Mouse (Mus musculus): Measurements from ENCODE around the gene Gm12169.
"Not testable (repeated sequence)": the region's sequence is repeated elsewhere in the genome, so short reads cannot be mapped to it uniquely, and the experiment has no call there.

The Gm12169 gene

GRCm38 (mm10) chr11:46523912-46524311 lies at the start of gene Gm12169:
Gene Gm12169, plus strand, starts transcription at chr11:46524212.
- TF ChIP-seq POU5F1 (IDR thresholded peaks at IDR 0.05; ENCODE audit: borderline replicate concordance, low read length) (no peak), CTCF (conservative IDR thresholded peaks at IDR 0.05; ENCODE audit: low read length) (no peak), NANOG (IDR thresholded peaks at IDR 0.05; ENCODE audit: borderline replicate concordance, low read length) (no peak)
- no peaks in the 10 kb centered on the region for H3K27me3 ChIP-seq (ENCODE audit: insufficient read depth, low read length)
- H3K36me3 ChIP-seq (ENCODE audit: insufficient read depth, low read length): no peaks in the 10 kb centered on the region
- H3K4me3 ChIP-seq (replicated peaks; ENCODE audit: low read length): no peak within 1 kb of the TSS
- no peaks in the 10 kb centered on the region for H3K9me3 ChIP-seq (ENCODE audit: low read length)
- H3K4me1 ChIP-seq (replicated peaks; ENCODE audit: low read depth, low read length): peaks cover 22% of the 10 kb centered on the region

GRCm38 (mm10) chr11:46474220-46474619 lies 49.8 kb upstream of the Gm12169 start:
- TF ChIP-seq POU5F1 (IDR thresholded peaks at IDR 0.05; ENCODE audit: borderline replicate concordance, low read length) (no peak), NANOG (IDR thresholded peaks at IDR 0.05; ENCODE audit: borderline replicate concordance, low read length) (no peak), CTCF (conservative IDR thresholded peaks at IDR 0.05; ENCODE audit: low read length) (no peak)
- H3K36me3 ChIP-seq (ENCODE audit: insufficient read depth, low read length): no peaks in the 10 kb centered on the region
- H3K4me3 ChIP-seq (replicated peaks; ENCODE audit: low read length): no peak overlapping the region
- no peaks in the 10 kb centered on the region for H3K27me3 ChIP-seq (ENCODE audit: insufficient read depth, low read length)
- H3K9me3 ChIP-seq (ENCODE audit: low read length): peaks cover 13% of the 10 kb centered on the region
- H3K4me1 ChIP-seq (replicated peaks; ENCODE audit: low read depth, low read length): no peaks in the 10 kb centered on the region

GRCm38 (mm10) chr11:46479311-46479710 lies 44.7 kb upstream of the Gm12169 start:
- no peaks in the 10 kb centered on the region for H3K4me1 ChIP-seq (replicated peaks; ENCODE audit: low read depth, low read length)
- TF ChIP-seq CTCF (conservative IDR thresholded peaks at IDR 0.05; ENCODE audit: low read length): no peak
- no peak overlapping the region for H3K4me3 ChIP-seq (replicated peaks; ENCODE audit: low read length)
- H3K36me3 ChIP-seq (ENCODE audit: insufficient read depth, low read length): no peaks in the 10 kb centered on the region
- no peaks in the 10 kb centered on the region for H3K27me3 ChIP-seq (ENCODE audit: insufficient read depth, low read length)
- H3K9me3 ChIP-seq (ENCODE audit: low read length): peaks cover 19% of the 10 kb centered on the region

DNA sequence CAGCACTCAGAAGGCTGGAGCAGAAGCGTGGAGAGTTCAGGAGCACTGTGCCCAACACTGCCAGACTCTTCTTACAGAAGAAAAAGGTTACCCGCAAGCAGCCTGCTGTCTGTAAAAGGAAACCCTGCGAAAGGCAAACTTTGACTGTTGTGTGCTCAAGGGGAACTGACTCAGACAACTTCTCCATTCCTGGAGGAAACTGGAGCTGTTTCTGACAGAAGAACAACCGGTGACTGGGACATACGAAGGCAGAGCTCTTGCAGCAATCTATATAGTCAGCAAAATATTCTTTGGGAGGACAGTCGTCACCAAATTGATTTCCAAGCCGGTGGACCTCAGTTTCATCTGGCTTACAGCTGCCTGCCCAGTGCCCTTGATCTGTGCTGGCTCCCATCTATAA lies 43.5 kb upstream of the Gm12169 start:
- Histone ChIP-seq H3K27me3 (ENCODE audit: insufficient read depth, low read length) (no peaks in the 10 kb centered on the region), H3K36me3 (ENCODE audit: insufficient read depth, low read length) (no peaks in the 10 kb centered on the region), H3K4me1 (replicated peaks; ENCODE audit: low read depth, low read length) (no peaks in the 10 kb centered on the region), H3K9me3 (ENCODE audit: low read length) (peaks cover 11% of the 10 kb centered on the region), H3K4me3 (replicated peaks; ENCODE audit: low read length) (no peak overlapping the region)
- no peak for TF ChIP-seq CTCF (conservative IDR thresholded peaks at IDR 0.05; ENCODE audit: low read length)
- TF ChIP-seq NANOG (IDR thresholded peaks at IDR 0.05; ENCODE audit: borderline replicate concordance, low read length): no peak
- no peak for TF ChIP-seq POU5F1 (IDR thresholded peaks at IDR 0.05; ENCODE audit: borderline replicate concordance, low read length)

- Histone ChIP-seq H3K36me3 (ENCODE audit: insufficient read depth, low read length) (no peaks in the 10 kb centered on the region), H3K9me3 (ENCODE audit: low read length) (peaks cover 10% of the 10 kb centered on the region; the same call in 1 of the 2 replicates), H3K4me3 (replicated peaks; ENCODE audit: low read length) (no peak overlapping the region), H3K4me1 (replicated peaks; ENCODE audit: low read depth, low read length) (peaks cover 14% of the 10 kb centered on the region), H3K27me3 (ENCODE audit: insufficient read depth, low read length) (no peaks in the 10 kb centered on the region)
- TF ChIP-seq POU5F1 (IDR thresholded peaks at IDR 0.05; ENCODE audit: borderline replicate concordance, low read length) (no peak), CTCF (conservative IDR thresholded peaks at IDR 0.05; ENCODE audit: low read length) (no peak), NANOG (IDR thresholded peaks at IDR 0.05; ENCODE audit: borderline replicate concordance, low read length) (no peak)
These were observed 35.8 kb upstream of the Gm12169 start for GRCm38 (mm10) chr11:46488231-46488630.

DNA sequence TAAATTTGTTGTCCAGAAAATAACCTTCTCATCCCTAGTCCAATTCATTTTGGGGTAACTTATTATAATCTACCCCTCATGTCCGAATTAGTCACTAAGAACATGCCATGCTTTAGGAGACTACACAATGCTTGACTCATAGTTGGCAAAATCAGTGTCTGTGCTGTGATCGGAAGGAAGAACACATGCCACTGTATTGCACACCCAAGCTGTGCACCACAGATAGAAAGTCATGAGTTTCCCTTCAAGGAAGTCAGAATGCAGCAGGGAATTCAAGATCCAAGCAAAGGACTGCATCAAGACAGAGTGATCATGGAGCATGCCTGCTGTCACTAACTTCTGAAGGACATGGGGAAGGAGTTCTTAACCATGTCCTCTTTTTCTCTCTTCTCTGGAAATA lies 35.4 kb upstream of the Gm12169 start:
- no peaks in the 10 kb centered on the region for H3K27me3 ChIP-seq (ENCODE audit: insufficient read depth, low read length)
- peaks cover 10% of the 10 kb centered on the region; the same call in 1 of the 2 replicates for H3K9me3 ChIP-seq (ENCODE audit: low read length)
- H3K36me3 ChIP-seq (ENCODE audit: insufficient read depth, low read length): no peaks in the 10 kb centered on the region
- peaks cover 14% of the 10 kb centered on the region for H3K4me1 ChIP-seq (replicated peaks; ENCODE audit: low read depth, low read length)
- TF ChIP-seq POU5F1 (IDR thresholded peaks at IDR 0.05; ENCODE audit: borderline replicate concordance, low read length) (no peak), NANOG (IDR thresholded peaks at IDR 0.05; ENCODE audit: borderline replicate concordance, low read length) (no peak), CTCF (conservative IDR thresholded peaks at IDR 0.05; ENCODE audit: low read length) (no peak)
- no peak overlapping the region for H3K4me3 ChIP-seq (replicated peaks; ENCODE audit: low read length)

DNA sequence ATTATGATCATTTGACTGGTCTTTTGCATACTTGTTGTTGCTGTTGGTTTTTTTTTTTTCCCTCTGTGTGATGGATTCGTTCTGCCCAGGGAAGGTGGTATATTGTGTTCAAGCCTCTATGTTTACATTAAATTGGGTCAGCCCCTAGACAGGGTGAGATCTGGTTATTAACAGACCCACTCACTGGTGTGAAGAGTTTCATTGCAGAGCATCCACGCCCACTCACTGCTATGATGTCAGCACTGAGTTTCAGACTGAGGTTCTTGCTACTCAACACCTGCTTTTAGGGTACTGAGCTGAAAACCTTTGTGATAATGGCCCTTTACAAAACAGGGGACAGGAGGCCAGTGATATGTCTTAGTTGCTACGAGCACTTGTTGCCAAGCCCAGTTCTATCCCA lies 16.9 kb upstream of the Gm12169 start:
- no peaks in the 10 kb centered on the region for H3K36me3 ChIP-seq (ENCODE audit: insufficient read depth, low read length)
- H3K4me1 ChIP-seq (replicated peaks; ENCODE audit: low read depth, low read length): no peaks in the 10 kb centered on the region
- H3K9me3 ChIP-seq (ENCODE audit: low read length): no peaks in the 10 kb centered on the region
- 0 out of 2 replicates have a peak, but pooled peaks cover 4% of the 10 kb centered on the region for H3K27me3 ChIP-seq (ENCODE audit: insufficient read depth, low read length)
- H3K4me3 ChIP-seq (replicated peaks; ENCODE audit: low read length): no peak overlapping the region
- TF ChIP-seq CTCF (conservative IDR thresholded peaks at IDR 0.05; ENCODE audit: low read length): no peak
- TF ChIP-seq POU5F1 (IDR thresholded peaks at IDR 0.05; ENCODE audit: borderline replicate concordance, low read length): no peak
- no peak for TF ChIP-seq NANOG (IDR thresholded peaks at IDR 0.05; ENCODE audit: borderline replicate concordance, low read length)

- Histone ChIP-seq H3K4me1 (replicated peaks; ENCODE audit: low read depth, low read length) (no peaks in the 10 kb centered on the region), H3K27me3 (ENCODE audit: insufficient read depth, low read length) (0 out of 2 replicates have a peak, but pooled peaks cover 4% of the 10 kb centered on the region), H3K4me3 (replicated peaks; ENCODE audit: low read length) (no peak overlapping the region), H3K9me3 (ENCODE audit: low read length) (no peaks in the 10 kb centered on the region), H3K36me3 (ENCODE audit: insufficient read depth, low read length) (no peaks in the 10 kb centered on the region)
- TF ChIP-seq CTCF (conservative IDR thresholded peaks at IDR 0.05; ENCODE audit: low read length) (no peak), NANOG (IDR thresholded peaks at IDR 0.05; ENCODE audit: borderline replicate concordance, low read length) (no peak), POU5F1 (IDR thresholded peaks at IDR 0.05; ENCODE audit: borderline replicate concordance, low read length) (no peak)
These were observed 14.1 kb upstream of the Gm12169 start for GRCm38 (mm10) chr11:46509900-46510299.

- H3K4me1 ChIP-seq (replicated peaks; ENCODE audit: low read depth, low read length): peaks cover 22% of the 10 kb centered on the region
- H3K9me3 ChIP-seq (ENCODE audit: low read length); H3K4me3 ChIP-seq (replicated peaks; ENCODE audit: low read length); H3K27me3 ChIP-seq (ENCODE audit: insufficient read depth, low read length); H3K36me3 ChIP-seq (ENCODE audit: insufficient read depth, low read length): not testable (repeated sequence)
These were observed 2.7 kb upstream of the Gm12169 start for GRCm38 (mm10) chr11:46521341-46521740.

Measured in E14TG2a.4 (cell line).